Mouse (Mus musculus): ENCODE measurements around the gene Nap1l4. TPM values are rescaled to one million over a fixed set of nuclear protein-coding genes. Genes with fewer than 3 reads are reported as not detected.

Nap1l4 gene
- polyA plus RNA-seq, 1 experiment: 5.7 TPM

DNA sequence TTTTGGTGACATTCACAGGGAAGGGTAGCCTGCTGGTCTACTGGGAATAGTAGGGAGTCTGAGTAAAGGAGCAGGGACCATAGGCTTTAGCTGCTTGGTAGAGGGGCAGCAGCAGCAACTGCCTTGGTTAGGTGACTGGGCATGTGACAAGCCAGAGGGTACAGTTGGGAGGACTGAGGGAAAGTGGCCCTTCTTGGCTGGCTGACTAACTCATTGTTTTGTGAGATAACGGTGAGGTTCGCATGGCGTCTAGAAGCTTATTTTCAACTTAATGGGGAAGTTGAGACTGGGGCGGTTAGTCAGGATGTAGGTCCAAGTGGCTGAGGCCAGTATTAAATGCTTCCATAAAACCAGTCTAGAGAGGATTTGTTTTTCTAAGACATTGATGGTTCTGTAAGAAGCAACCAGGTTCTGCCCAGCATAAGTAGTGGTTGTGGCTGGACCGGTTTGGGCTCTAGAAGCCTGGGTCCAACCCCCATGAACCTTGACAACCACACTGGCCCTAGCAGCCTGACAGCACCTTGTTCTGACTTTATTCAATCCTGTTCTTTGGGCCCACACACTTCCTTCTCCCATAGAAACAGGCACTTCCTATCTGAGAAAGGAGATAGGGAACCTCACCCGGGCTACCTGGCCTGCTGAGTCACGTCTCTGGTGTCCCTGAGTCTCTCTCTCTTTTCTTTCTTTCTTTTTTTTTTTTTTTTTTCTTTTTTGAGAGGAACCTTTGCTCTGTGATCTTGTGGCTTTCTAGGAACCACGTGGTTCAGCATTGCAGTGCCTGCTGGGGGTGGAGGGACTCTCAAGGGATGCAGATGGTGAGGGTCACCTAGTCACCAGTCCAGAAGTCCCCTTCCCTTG, 53.6 kb downstream of the Nap1l4 start:
- H3K4me3 ChIP-seq (replicated peaks): no peak overlapping the region
- H3K9me3 ChIP-seq (ENCODE audit: control insufficient read depth, low read length): no peaks in the 10 kb centered on the region
- H3K36me3 ChIP-seq (ENCODE audit: control insufficient read depth): no peaks in the 10 kb centered on the region
- peaks cover 8% of the 10 kb centered on the region for H3K4me1 ChIP-seq (ENCODE audit: control insufficient read depth)
- TF ChIP-seq GATA1 (IDR thresholded peaks at IDR 0.05; ENCODE audit: low read length) (no peak), TAL1 (IDR thresholded peaks at IDR 0.05; ENCODE audit: low read length) (no peak)
- peaks cover 18% of the 10 kb centered on the region for H3K27me3 ChIP-seq (ENCODE audit: control insufficient read depth)

DNA sequence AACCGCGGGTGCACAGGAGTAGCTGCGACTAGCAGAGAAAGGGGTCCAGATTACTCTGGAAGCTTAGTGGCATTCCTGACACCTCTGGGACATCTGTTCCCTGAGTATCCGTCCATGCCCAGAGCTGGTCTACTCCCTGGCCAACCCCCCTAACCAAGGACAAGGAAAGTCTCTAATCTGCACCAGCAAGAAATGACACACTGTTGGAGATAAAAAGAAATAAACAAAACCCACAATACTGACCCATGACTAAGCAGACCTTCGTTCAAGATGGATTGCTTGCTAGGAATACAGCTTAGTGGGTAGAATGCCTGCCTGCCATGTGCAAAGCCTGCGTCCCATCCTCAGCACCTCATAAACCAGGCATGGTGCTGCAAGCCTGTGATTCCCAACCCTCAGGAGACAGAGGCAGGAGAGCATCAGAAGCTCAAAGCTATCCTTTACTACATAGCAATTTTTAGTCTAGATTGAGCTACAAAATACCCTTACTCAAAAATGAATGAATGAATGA, 55.2 kb downstream of the Nap1l4 start:
- Histone ChIP-seq H3K4me1 (ENCODE audit: control insufficient read depth) (peaks cover 7% of the 10 kb centered on the region), H3K27me3 (ENCODE audit: control insufficient read depth) (peaks cover 4% of the 10 kb centered on the region), H3K9me3 (ENCODE audit: control insufficient read depth, low read length) (no peaks in the 10 kb centered on the region), H3K4me3 (replicated peaks) (no peak overlapping the region), H3K36me3 (ENCODE audit: control insufficient read depth) (no peaks in the 10 kb centered on the region)
- no peak for TF ChIP-seq GATA1 (IDR thresholded peaks at IDR 0.05; ENCODE audit: low read length)
- TF ChIP-seq TAL1 (IDR thresholded peaks at IDR 0.05; ENCODE audit: low read length): no peak

DNA sequence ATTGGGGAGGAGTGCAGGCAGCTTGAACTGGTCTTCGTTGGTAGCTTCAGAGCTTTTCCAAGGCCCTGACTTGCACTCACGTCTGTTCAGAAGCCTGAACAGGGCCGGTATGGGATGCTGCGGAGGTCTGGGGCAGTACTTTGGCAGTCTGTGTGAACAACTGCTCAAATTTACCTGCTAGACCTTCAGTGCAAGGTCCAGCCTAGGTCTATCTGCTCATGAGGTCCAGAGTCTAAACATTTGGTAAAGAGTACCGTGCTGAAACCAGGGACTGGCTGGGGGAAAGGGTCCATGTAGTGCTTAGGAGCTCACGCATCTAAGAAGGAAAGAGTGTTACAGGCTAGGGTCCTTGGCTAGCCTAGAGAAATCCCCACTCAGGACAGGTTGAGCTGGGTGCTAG, 59.2 kb downstream of the Nap1l4 start:
- TF ChIP-seq TAL1 (IDR thresholded peaks at IDR 0.05; ENCODE audit: low read length) (no peak), GATA1 (IDR thresholded peaks at IDR 0.05; ENCODE audit: low read length) (no peak)
- H3K27me3 ChIP-seq (ENCODE audit: control insufficient read depth): peaks cover 2% of the 10 kb centered on the region; the same call in 1 of the 2 replicates

DNA sequence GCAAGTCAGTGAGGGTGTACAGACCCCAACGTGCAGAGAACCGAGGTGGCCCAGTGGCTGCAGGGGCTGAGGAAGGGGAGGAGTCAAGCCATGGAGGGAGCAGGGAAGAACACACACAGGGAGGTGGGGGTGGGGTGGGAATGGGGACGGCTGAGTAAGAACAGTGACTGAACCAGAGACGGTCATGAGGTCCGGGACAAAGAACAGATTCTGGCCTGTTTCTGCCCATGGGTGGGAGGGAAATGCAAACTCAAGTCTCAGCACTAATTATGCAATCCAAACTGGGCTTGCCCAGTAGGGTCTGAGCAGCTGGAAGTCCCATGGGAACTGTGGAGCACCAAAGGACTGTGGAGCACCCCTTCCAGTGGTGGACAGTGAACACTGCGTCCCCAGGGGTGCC, 66.4 kb downstream of the Nap1l4 start:
- Histone ChIP-seq H3K9me3 (ENCODE audit: control insufficient read depth, low read length) (no peaks in the 10 kb centered on the region), H3K27me3 (ENCODE audit: control insufficient read depth) (peaks cover 13% of the 10 kb centered on the region), H3K36me3 (ENCODE audit: control insufficient read depth) (no peaks in the 10 kb centered on the region), H3K4me1 (ENCODE audit: control insufficient read depth) (no peaks in the 10 kb centered on the region), H3K4me3 (replicated peaks) (no peak overlapping the region)
- TF ChIP-seq GATA1 (IDR thresholded peaks at IDR 0.05; ENCODE audit: low read length): no peak
- no peak for TF ChIP-seq TAL1 (IDR thresholded peaks at IDR 0.05; ENCODE audit: low read length)

More for the DNA sequence above, 59.2 kb downstream of the Nap1l4 start:
- H3K4me3 ChIP-seq (replicated peaks): no peak overlapping the region
- H3K9me3 ChIP-seq (ENCODE audit: control insufficient read depth, low read length): no peaks in the 10 kb centered on the region
- no peaks in the 10 kb centered on the region for H3K4me1 ChIP-seq (ENCODE audit: control insufficient read depth)
- H3K36me3 ChIP-seq (ENCODE audit: control insufficient read depth): no peaks in the 10 kb centered on the region

DNA sequence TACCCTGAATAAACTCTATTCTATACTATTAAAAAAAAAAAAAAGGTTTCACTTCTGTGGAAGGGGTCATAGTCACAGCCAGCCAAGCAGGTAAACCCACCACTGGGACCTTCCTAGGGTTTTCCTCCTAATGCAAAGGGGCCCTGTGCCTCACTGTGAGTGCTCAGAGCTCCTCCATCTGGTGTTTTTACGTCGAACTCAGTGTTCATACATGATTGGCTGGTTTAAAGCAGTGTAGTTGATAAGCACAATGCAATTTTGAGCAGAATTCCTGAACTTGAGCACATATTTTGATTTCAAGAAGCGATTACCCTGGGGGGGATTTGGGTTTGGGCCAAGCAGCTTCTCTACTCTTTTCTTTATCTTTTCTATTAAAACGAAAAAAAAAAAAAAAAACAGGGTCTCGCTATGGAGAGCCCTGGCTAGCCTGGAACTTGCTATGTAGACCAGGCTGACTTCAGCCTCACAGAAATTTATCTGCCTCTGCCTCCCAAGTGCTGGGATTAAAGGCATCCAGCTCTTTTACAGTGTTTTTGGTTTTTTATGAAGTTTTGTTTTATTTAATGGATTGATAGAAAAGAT, 67.0 kb downstream of the Nap1l4 start:
- no peaks in the 10 kb centered on the region for H3K9me3 ChIP-seq (ENCODE audit: control insufficient read depth, low read length)
- H3K36me3 ChIP-seq (ENCODE audit: control insufficient read depth): no peaks in the 10 kb centered on the region
- no peak for TF ChIP-seq TAL1 (IDR thresholded peaks at IDR 0.05; ENCODE audit: low read length)
- no peak overlapping the region for H3K4me3 ChIP-seq (replicated peaks)
- no peaks in the 10 kb centered on the region for H3K4me1 ChIP-seq (ENCODE audit: control insufficient read depth)
- peaks cover 13% of the 10 kb centered on the region for H3K27me3 ChIP-seq (ENCODE audit: control insufficient read depth)

DNA sequence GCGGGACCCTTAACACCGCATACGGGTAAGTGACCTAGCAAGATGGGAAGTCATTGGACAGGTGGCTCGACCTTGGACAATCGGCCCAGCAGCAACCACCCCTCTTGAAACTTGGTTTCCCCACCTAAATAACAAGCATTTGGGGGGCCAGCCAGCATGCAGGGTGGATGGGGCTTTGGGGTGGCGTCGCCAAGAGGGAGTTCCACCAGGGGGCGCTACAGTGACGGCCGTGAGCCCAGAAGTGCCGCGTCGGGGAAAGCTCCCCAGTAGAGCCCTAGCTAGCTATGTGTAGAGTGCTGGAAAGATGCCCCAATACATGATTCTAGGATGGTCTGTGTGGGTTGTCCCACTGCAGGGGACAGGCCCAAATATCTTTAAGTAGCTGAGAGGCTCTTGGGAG, 68.4 kb downstream of the Nap1l4 start:
- Histone ChIP-seq H3K36me3 (ENCODE audit: control insufficient read depth) (no peaks in the 10 kb centered on the region), H3K9me3 (ENCODE audit: control insufficient read depth, low read length) (no peaks in the 10 kb centered on the region), H3K4me3 (replicated peaks) (no peak overlapping the region), H3K27me3 (ENCODE audit: control insufficient read depth) (peaks cover 13% of the 10 kb centered on the region), H3K4me1 (ENCODE audit: control insufficient read depth) (no peaks in the 10 kb centered on the region)
- TF ChIP-seq TAL1 (IDR thresholded peaks at IDR 0.05; ENCODE audit: low read length): no peak
- no peak for TF ChIP-seq GATA1 (IDR thresholded peaks at IDR 0.05; ENCODE audit: low read length)

DNA sequence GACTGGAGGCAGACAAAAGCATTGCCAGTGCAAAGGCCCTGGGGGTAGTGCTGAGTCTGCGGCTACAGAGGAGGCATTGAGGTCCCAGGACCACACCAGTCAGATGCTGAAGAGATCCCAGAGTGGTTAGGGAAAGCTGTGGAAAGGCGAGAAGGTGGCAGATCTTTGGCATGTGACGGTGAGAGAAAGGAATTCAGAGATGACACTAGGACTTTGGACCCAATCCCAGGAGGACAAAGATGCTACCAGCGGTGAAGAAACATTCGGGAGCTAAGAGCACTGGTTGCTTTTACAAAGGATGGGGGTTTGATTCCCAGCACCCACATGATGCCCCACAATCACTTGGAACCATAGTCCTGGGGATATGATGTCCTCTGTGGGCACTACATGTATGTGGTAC, 71.1 kb downstream of the Nap1l4 start:
- TF ChIP-seq GATA1 (IDR thresholded peaks at IDR 0.05; ENCODE audit: low read length) (no peak), TAL1 (IDR thresholded peaks at IDR 0.05; ENCODE audit: low read length) (no peak)
- Histone ChIP-seq H3K9me3 (ENCODE audit: control insufficient read depth, low read length) (no peaks in the 10 kb centered on the region), H3K36me3 (ENCODE audit: control insufficient read depth) (no peaks in the 10 kb centered on the region), H3K27me3 (ENCODE audit: control insufficient read depth) (peaks cover 10% of the 10 kb centered on the region), H3K4me3 (replicated peaks) (no peak overlapping the region), H3K4me1 (ENCODE audit: control insufficient read depth) (no peaks in the 10 kb centered on the region)

DNA sequence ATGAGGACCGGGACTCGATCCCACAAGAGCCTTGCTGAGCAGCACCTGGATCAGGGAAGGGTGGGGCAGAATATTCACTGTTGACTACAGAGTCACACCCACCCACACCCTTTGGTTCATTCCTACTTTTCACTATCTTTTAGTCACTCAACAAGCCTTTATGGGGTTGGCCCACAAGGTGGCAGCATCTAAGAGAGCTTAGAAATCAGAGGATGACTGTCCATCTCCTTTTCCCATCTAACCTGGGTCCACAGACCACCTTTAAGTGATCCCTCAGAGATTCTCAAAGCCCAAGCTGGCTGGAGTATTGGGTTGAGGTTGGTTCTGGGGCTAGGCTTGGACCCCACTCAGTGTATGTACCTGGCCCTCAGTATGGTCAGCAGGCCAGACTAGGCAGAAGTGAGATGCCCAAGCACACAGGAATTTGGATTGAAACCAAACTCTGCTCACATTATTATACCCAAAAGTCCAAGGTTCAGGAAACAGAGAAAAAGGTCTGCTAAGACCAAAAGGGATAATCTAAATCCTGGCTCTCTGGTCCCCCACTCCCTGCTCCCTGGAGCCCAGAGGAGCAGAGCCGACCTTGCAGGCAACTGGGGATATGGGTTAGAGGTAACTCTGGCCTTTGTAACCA, 72.1 kb downstream of the Nap1l4 start:
- TF ChIP-seq TAL1 (IDR thresholded peaks at IDR 0.05; ENCODE audit: low read length): no peak
- no peak for TF ChIP-seq GATA1 (IDR thresholded peaks at IDR 0.05; ENCODE audit: low read length)
- peaks cover 8% of the 10 kb centered on the region for H3K27me3 ChIP-seq (ENCODE audit: control insufficient read depth)

DNA sequence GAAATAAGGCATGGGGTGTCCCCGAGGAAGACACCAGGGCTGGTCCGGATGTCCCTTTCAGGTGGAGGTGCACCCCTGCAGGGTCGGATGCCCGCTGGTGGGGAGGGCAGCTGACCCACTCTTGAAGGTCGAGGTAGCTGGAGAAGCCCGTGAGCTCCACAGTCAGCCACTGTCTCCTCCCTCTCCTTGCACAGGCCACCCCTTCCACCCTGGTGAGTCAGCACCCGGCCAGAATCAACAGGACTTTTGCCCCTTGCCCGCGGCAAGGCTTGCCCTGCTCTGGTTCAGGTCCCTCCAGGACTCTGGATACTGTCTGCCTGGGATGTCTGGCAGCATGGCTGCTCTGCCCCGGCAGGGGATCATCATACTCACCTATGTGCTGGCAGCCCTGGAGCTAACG, 73.0 kb downstream of the Nap1l4 start:
- no peaks in the 10 kb centered on the region for H3K36me3 ChIP-seq (ENCODE audit: control insufficient read depth)
- no peaks in the 10 kb centered on the region for H3K9me3 ChIP-seq (ENCODE audit: control insufficient read depth, low read length)
- H3K27me3 ChIP-seq (ENCODE audit: control insufficient read depth): peaks cover 4% of the 10 kb centered on the region
- no peaks in the 10 kb centered on the region for H3K4me1 ChIP-seq (ENCODE audit: control insufficient read depth)
- H3K4me3 ChIP-seq (replicated peaks): no peak overlapping the region
- TF ChIP-seq TAL1 (IDR thresholded peaks at IDR 0.05; ENCODE audit: low read length) (no peak), GATA1 (IDR thresholded peaks at IDR 0.05; ENCODE audit: low read length) (no peak)

More for the DNA sequence above, 72.1 kb downstream of the Nap1l4 start:
- H3K9me3 ChIP-seq (ENCODE audit: control insufficient read depth, low read length): no peaks in the 10 kb centered on the region
- H3K4me3 ChIP-seq (replicated peaks): no peak overlapping the region
- H3K4me1 ChIP-seq (ENCODE audit: control insufficient read depth): no peaks in the 10 kb centered on the region
- no peaks in the 10 kb centered on the region for H3K36me3 ChIP-seq (ENCODE audit: control insufficient read depth)
